Comparison of ENCODE assay signal across 20 mouse cellular contexts in the genomic region with DNA sequence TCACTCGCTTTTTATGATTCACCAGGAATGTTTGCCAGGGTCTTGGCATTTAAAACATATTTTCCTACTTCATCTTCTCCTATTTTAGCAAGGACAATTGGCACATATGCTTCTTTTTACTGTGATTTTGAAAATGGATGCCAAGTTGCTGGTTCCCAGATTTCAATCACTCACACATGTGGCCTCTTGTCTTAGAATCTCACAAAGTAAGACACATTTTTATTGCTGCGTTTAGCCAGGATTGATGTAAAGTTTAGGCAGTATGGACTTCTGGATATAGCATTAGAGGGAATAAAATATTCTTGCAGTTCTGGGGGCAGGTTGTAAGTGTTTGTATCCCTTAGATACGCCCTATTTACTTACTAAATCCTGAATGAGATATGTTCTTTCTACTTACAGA.
"Had no signal": no experiment of that assay in that cellular context is flagged by ENCODE, and none has a peak within 500 bp of the region (broad histone marks: within the 10 kb centered on the region; RNA-seq: fewer than 3 reads in every experiment).

No protein-coding gene starts in this region.

- H3K4me2 ChIP-seq: heart, embryonic 12.5 days; hindbrain, embryonic 13.5 days; liver, embryonic 12.5 days had no signal

- ATAC-seq: hindbrain, postnatal 0 days; intestine, postnatal 0 days; liver, embryonic 12.5 days had no signal

- H3K27ac ChIP-seq: heart, embryonic 10.5 days; hindbrain, embryonic 13.5 days; hindbrain, embryonic 15.5 days; hindbrain, postnatal 0 days; layer of hippocampus, adult 2 months; left cerebral cortex, adult 2 months; liver, embryonic 12.5 days; liver, embryonic 14.5 days had no signal

- H3K4me1 ChIP-seq: heart, embryonic 10.5 days; heart, embryonic 12.5 days; hindbrain, embryonic 13.5 days; hindbrain, embryonic 15.5 days; liver, embryonic 12.5 days had no signal

- H3K4me3 ChIP-seq: heart, embryonic 10.5 days; heart, embryonic 12.5 days; hindbrain, embryonic 13.5 days; hindbrain, embryonic 15.5 days; layer of hippocampus, adult 2 months; left cerebral cortex, adult 2 months; limb, embryonic 13.5 days; liver, embryonic 12.5 days had no signal

- H3K27me3 ChIP-seq: heart, embryonic 12.5 days; hindbrain, embryonic 13.5 days; hindbrain, embryonic 15.5 days; limb, embryonic 13.5 days; liver, embryonic 12.5 days had no signal

- H3K9ac ChIP-seq: heart, embryonic 12.5 days; hindbrain, embryonic 13.5 days; hindbrain, embryonic 15.5 days; limb, embryonic 13.5 days; liver, embryonic 12.5 days; liver, embryonic 14.5 days had no signal

- H3K36me3 ChIP-seq: heart, embryonic 10.5 days; heart, embryonic 12.5 days; hindbrain, embryonic 13.5 days; hindbrain, embryonic 15.5 days; limb, embryonic 13.5 days; liver, embryonic 12.5 days had no signal

- H3K9me3 ChIP-seq: heart, embryonic 10.5 days; heart, embryonic 12.5 days; hindbrain, embryonic 13.5 days; hindbrain, embryonic 15.5 days; limb, embryonic 13.5 days; liver, embryonic 12.5 days had no signal

- DNase-seq: gastrocnemius, postnatal 14 days; heart, adult 18-20 months; heart, postnatal 10 days; heart, postnatal 36 days; kidney, adult 18-20 months; kidney, adult 8-10 months; kidney, postnatal 10 days; kidney, postnatal 25 days; kidney, postnatal 4 days had no signal
